Mouse (Mus musculus) bone marrow macrophage, adult 2 months (primary cell): ENCODE results near the gene Rapgef1. TPM values are rescaled to one million over a fixed set of nuclear protein-coding genes. Genes with fewer than 3 reads are reported as not detected.

ENCODE experiments used
- H3K27ac ChIP-seq: 2 replicates; pipeline ENCODE4 v1.5.1; 2012; ENCODE audit warnings: low read depth, low read length; ENCODE audit not compliant: insufficient read depth
- H3K4me1 ChIP-seq: 2 replicates; pipeline ENCODE4 v1.6.1; 2012; ENCODE audit warnings: low read length; ENCODE audit not compliant: control insufficient read depth, insufficient read depth
- H3K4me3 ChIP-seq: 2 replicates; pipeline ENCODE4 v1.5.1; 2012; ENCODE audit warnings: mild to moderate bottlenecking, low read length, moderate library complexity; ENCODE audit not compliant: insufficient read depth
- CTCF ChIP-seq: IDR thresholded peaks from 2 replicates; pipeline ENCODE4 v1.5.1; 2012; ENCODE audit warnings: low read depth, mild to moderate bottlenecking, low read length, moderate library complexity
- POLR2A ChIP-seq: IDR thresholded peaks from 2 replicates; pipeline ENCODE4 v1.6.1; 2012; ENCODE audit warnings: mild to moderate bottlenecking, low read depth, low read length, borderline replicate concordance
- polyA plus RNA-seq: library from polyadenylated mRNA; stranded (reverse); fragments of >200 nt; gene quantifications from 2 replicates; pipeline ENCODE4 v1.2.4, GENCODE M21; 2012; ENCODE audit not compliant: missing spikeins, insufficient read depth, insufficient read length

Rapgef1 gene
- polyA plus RNA-seq, 1 experiment, result 23.6 TPM

DNA sequence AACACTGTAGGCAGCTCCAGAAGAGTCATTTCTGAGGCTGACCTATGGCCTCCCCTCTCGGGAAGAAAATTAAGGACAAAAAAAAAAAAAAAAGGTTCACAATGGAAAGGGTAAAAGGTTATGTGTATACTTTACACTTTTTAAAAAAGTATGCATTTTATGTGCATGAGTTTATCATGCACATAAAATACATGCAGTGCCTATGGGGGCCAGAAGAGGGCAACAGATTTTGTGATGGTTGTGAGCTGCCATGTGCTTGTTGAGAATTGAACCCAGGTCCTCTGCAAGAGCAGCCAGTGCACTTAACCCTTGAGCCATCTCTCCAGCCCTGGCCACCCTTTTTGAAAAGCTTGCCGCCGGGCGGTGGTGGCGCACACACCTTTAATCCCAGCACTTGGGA lies 128.3 kb downstream of the Rapgef1 start:
- H3K27ac ChIP-seq, result no peak overlapping the region
- peaks cover 3% of the 10 kb centered on the region; the same call in 1 of the 2 replicates for H3K4me1 ChIP-seq
- H3K4me3 ChIP-seq, result no peak overlapping the region
- TF ChIP-seq POLR2A (no peak), CTCF (no peak)

DNA sequence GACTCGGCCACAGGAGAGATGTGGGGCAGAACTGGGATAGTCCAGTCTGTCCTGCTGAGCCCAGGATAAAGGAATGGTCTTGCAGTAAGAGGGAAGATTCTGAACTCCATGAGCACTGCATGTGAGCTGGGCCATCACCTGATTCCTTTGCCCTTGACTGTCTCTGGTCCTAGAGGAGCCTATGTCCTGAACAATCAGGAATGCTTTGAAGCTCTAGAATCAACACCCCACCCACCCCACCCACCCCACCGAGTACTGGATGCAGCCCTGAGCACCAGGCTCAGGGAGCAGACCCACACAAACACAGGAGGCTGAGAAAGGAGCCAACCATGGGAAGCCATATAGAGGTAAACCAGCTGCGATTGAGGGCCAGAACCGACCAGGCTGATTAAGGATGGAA lies 129.0 kb downstream of the Rapgef1 start:
- TF ChIP-seq POLR2A (no peak), CTCF (no peak)
- H3K4me3 ChIP-seq, result no peak overlapping the region
- no peak overlapping the region for H3K27ac ChIP-seq
- peaks cover 3% of the 10 kb centered on the region; the same call in 1 of the 2 replicates for H3K4me1 ChIP-seq

DNA sequence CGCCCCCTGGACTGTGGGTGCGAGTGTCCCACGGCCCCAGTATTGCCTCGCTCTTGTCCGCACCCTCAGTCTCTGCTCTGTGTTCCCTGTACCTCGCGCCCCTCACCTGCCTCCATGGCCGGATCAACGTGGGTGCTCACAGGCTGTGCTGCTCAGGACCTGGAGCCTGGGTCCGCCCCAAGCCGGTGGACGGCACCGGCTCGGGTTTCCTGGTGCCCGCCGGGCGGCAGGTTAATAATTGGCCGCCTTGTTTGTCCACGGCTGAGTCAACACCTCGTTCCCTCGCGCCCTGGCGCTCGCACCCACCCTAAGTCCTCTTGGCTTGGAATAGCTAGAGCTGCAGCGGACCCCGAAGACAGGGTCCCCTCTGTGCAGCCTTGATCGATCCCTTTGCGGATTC lies 132.0 kb downstream of the Rapgef1 start, which contains the start of gene Gm13420:
Gene Gm13420, minus strand, starts transcription at position 189 of the 400 bp plus-strand sequence.
- Histone ChIP-seq H3K4me3 (no peak within 1 kb of the TSS), H3K27ac (no peak within 1 kb of the TSS), H3K4me1 (peaks cover 3% of the 10 kb centered on the region; the same call in 1 of the 2 replicates)
- TF ChIP-seq CTCF (no peak), POLR2A (no peak)

DNA sequence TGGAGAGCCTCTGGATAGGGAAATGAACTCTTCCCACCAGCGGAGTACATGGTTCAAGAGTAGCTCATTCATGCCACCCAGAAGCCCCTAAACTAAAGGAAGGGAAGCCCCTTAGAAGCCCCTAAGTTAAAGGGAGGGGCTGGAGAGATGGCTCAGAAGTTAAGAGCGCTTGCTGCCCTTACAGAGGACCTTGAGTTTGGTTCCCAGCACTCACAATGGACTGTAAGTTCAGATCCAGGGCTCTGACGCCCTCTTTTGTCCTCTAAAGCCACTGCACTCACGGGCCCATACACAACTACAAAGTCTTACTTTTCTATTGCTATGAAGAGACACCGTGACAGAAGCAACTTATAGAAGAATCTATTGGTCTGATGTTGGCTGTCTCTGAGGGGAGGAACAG lies 132.9 kb downstream of the Rapgef1 start:
- TF ChIP-seq CTCF (no peak), POLR2A (no peak)
- no peak overlapping the region for H3K27ac ChIP-seq
- H3K4me3 ChIP-seq, result no peak overlapping the region
- H3K4me1 ChIP-seq, result peaks cover 2% of the 10 kb centered on the region; the same call in 1 of the 2 replicates

DNA sequence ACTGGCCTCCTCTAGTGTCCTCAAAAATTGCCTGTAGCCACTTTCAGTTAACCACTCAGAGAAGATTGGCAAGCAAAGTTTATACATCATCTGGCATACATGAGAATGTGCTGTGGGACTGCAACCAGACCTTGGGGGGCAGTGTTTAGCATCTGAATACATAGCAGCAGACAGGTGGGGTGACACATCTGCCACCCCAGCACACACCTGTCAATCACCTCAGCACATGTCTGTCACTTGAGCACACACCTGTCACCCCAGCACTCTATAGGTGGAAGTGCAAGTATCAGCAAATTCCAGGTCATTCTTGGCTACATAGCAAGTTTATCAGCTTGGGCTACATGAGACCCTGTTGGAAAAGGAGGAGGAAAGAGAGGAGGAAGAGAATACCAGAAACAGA lies 136.2 kb downstream of the Rapgef1 start:
- Histone ChIP-seq H3K27ac (no peak overlapping the region), H3K4me1 (no peaks in the 10 kb centered on the region), H3K4me3 (no peak overlapping the region)
- no peak for TF ChIP-seq CTCF
- TF ChIP-seq POLR2A, result no peak

DNA sequence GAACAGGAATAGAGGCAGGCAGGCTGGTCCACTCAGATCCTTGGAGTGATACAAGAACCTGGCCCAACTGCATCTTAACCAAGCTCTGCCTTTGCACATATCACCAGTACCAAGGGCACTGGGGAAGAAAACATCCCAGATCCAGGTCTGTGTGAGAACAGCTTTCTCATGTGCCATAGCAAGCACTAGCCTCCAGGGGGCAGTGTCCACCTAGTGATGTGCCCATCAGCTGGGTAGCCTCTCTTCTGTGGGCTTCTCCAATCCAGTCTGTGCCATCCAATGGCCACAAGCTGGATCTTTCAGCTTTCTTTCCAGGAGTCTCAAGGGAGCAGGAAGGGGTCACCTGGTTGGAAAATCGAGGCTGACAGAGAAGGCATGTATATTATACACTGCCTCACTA lies 145.3 kb downstream of the Rapgef1 start:
- Histone ChIP-seq H3K4me3 (no peak overlapping the region), H3K27ac (no peak overlapping the region), H3K4me1 (no peaks in the 10 kb centered on the region)
- TF ChIP-seq POLR2A (no peak), CTCF (peak; percentile 78)

DNA sequence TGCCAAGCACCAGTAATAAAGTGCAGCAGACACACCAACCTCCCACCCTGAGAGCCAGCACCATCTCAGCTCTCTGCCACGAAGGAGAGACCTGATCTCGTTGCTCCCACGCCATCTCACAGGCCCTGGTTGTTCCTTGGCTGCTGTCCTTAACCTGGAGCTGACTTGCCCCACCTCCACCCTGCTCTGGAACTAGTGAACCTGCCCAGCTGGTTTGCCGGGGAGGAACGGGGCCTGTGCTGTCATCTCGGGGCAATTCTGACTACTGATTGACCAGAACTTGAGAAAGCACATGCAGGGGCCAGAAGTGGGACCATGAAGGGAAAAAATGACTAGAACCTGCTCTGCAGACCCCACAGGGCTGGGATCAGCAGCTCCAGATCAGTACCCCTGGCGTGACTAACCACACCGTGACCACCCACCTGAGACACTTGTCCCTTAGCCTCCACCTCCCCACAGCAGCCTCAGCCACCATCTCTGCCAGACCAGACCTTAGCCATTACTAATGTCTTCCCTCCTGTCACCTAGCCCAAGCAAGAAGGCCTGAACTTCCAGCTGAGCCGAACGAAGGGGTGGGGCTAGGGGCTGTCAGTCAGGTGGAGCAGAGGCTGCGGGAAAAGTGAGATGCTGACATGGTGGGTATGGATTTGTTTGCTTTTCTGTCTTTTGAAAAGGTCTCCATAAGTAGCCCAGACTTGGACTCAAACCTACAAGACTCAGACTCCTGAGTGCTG lies 148.6 kb downstream of the Rapgef1 start:
- Histone ChIP-seq H3K4me3 (no peak overlapping the region), H3K4me1 (peaks cover 20% of the 10 kb centered on the region), H3K27ac (no peak overlapping the region)
- no peak for TF ChIP-seq CTCF
- 0 out of 2 replicates have a peak, but pooled peaks have one; percentile 19 for TF ChIP-seq POLR2A

DNA sequence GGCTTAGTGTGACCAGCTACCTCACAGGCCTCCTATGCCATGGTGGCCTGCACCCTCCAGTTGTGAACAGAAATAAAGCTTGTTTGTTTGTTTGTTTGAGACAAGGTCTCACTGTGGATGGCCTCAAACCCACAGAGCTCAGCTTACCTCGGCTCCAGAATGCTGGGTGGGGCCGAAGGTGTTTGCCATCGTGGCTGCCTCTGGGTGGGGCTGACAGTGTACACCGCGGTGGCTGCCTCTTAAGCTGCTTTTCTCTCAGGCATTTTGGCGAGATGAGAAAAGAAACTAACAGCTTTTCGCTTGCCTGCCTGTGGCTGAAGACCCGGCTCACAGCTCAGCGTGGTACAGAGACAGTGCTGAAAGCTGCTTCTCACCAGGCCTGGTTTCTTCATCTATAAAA lies 149.4 kb downstream of the Rapgef1 start:
- no peak overlapping the region for H3K4me3 ChIP-seq
- peaks cover 24% of the 10 kb centered on the region for H3K4me1 ChIP-seq
- TF ChIP-seq CTCF (no peak), POLR2A (no peak)

DNA sequence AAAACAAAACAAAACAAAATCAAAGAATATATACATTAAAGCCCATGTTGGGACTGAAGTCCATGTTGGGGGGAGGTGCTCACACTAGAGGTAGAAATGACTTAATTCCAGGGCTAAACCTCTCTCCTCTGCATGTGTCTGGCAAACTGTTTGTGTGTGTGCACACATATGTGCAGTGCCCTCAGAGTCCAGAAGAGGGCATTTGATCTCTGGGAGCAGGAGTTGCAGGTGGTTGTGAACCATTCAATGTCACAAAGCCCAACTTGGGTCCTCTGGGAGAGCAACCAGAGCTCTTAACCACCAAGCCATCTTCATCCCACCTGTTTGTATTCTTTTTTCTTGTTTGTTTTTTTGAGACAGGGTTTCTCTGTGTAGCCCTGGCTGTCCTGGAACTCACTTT lies 150.6 kb downstream of the Rapgef1 start:
- Histone ChIP-seq H3K4me3 (no peak overlapping the region), H3K4me1 (peaks cover 24% of the 10 kb centered on the region)
- no peak for TF ChIP-seq POLR2A
- no peak for TF ChIP-seq CTCF

More for the DNA sequence above, 149.4 kb downstream of the Rapgef1 start:
- no peak overlapping the region for H3K27ac ChIP-seq

More for the DNA sequence above, 150.6 kb downstream of the Rapgef1 start:
- no peak overlapping the region for H3K27ac ChIP-seq
